Mouse (Mus musculus): ENCODE data around the gene Taf5.
A peak's percentile ranks its signal among the peaks of the same experiment; 100 is the strongest.

Gene Taf5

DNA sequence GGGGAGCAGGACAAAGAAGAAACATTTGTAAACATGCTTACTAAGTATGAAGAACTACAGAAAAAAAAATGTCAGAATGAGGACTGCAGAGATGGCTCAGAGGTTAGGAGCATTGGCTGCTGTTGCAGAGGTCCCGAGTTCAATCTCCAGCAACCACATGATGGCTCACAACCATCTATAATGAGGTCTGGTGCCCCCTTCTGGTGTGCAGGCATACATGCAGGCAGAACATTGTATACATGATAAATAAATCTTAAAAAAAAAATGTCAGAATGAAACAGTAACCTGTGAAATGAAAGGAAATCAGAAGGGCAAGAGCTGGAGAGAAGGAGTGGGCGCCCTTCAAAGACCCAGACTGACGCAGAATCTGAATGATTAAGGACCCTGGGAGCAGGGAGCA, 1.7 kb upstream of the Taf5 start:
- DNase-seq (ENCODE audit: low read depth, low spot score), result no peak

DNA sequence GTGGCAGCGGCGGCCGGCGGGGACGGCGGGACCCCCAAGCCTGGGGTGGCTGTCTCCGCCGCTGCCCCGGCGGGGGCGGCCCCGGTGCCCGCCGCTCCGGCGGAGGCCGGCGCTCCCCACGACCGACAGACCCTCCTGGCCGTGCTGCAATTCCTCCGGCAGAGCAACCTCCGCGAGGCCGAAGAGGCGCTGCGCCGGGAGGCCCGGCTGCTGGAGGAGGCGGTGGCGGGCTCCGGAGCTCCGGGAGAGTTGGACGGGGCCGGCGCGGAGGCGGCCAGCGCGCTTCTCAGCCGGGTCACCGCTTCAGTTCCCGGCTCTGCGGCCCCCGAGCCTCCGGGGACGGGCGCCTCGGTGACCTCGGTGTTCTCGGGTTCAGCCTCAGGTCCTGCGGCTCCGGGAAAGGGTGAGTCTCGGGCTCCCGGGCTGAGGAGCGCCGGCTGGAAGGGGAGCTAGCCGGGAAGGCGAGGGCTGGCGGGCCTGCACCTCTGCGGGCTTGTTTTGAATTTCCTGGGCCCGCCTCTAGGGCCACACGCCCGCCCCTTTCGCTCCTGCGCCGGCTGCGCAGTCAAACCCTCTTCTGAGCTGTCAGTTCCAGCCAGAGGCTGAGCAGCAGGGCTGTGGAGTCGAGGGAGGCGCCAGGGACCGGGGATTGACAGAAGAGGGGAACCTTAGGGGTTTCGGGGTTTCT, 522 bp downstream of the Taf5 start:
- no peak for DNase-seq (ENCODE audit: low read depth, low spot score)

DNA sequence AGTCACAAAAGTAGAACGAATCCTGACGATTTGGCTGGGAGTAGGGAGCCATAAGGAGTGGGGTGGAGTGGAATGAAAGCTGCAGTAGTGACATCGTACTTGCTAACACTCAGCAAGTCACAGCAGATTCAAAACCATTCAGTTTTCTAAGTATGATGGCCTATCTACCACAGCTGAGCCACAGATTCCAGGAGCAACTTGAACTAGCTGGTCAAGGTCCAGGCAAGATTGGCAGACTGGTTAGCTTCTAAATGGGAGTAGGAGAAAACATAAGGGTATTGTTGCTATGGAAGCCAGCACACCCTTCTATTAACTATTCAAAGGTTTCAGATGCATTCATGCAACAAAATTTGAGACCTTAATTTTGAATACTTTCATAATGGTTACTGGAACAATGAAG, 20.7 kb downstream of the Taf5 start:
- DNase-seq (ENCODE audit: low read depth, low spot score), result no peak

DNA sequence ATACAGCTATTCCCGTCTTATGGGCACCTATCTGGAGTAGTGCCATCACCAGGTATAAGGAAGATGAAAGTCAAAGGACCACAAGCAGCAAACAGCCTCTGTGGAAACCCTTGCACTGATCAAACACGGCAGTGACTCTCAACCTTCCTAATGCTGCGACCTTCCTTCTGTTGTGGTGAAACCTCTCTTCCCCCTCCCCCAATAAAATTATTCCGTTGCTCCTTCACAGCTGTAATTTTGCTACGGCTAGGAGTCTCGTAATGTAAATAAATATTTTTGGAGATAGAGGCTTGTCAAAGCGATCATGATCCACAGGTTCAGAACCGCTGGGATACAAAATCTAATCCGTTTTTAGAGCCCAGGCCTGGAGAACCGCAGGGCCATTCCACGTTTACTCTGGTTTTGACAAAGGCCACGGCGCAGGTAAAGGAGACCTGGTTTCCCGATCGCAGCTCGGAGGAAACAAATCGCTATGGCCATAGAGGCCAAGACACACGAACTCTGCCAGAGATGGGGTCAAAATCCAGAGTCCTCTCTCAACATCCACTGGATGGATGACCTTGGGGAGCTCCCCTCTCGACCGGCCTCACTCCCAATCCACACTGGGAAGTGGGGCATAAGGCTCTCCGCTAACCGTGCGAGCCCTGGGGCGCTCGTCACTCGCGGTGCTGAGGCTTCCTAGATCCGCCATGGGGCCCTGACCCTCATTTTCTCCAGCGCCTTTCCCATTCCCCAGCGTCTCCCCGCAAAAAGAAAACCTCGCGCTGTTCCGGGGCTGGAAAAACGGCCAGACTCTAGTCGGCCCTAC, 22.4 kb downstream of the Taf5 start:
- DNase-seq (ENCODE audit: low read depth, low spot score), result no peak

DNA sequence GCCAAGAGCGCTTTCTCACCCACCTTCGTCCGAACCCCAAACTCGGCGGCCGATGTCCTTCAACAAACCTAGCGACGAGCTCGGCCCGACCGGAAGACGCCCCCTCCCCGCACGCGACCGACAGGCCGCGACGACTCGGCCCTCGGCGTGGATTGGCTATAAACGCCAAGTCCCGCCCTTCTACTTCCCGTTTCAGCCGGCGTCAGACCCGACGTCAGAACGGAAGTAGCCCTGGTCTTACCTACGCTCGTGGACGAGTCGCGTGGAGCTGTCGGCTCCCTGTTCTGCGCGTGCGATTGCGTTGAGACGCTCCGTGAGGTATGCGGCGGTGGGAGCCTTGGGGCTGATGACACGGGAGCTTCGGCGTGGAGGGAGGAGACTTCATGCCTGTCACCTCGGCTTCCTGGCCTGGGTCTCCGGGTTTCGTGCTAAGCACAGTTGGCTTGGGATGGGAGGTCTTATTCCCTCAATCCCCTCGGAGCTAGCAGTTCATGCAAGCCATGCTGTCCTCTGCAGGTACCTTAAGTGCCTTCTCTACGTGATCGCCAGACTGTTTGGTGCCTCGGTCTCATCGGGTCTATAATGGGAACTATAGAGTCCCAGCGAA, 23.1 kb downstream of the Taf5 start, which contains the start of the genes Usmg5 and Pdcd11:
TSS of gene Usmg5 (minus strand) at position 98 of the 607 bp plus-strand sequence.
TSS of gene Pdcd11 (plus strand) at position 219 of the 607 bp plus-strand sequence.
- DNase-seq (ENCODE audit: low read depth, low spot score), result peak; percentile 88

DNA sequence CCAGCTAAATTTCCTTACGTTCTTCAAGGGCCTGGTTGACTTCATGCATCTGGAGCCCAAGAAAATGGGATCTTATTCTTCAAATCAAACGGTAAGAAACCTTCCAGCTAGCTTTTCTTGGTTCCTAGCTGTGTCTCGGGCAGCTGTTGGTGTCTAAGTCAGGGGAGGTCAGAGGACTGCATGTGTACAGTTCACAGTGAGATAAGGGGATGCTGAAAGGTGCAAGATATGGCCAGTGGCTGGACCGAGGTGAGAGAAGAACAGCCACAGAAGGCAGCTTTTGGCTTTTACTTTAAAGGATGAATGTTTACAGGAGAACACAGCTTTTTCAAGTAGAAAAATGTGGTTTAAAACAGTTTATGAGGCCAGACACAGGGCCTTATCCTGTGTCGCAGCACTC, 33.5 kb downstream of the Taf5 start:
- DNase-seq (ENCODE audit: low read depth, low spot score), result no peak

DNA sequence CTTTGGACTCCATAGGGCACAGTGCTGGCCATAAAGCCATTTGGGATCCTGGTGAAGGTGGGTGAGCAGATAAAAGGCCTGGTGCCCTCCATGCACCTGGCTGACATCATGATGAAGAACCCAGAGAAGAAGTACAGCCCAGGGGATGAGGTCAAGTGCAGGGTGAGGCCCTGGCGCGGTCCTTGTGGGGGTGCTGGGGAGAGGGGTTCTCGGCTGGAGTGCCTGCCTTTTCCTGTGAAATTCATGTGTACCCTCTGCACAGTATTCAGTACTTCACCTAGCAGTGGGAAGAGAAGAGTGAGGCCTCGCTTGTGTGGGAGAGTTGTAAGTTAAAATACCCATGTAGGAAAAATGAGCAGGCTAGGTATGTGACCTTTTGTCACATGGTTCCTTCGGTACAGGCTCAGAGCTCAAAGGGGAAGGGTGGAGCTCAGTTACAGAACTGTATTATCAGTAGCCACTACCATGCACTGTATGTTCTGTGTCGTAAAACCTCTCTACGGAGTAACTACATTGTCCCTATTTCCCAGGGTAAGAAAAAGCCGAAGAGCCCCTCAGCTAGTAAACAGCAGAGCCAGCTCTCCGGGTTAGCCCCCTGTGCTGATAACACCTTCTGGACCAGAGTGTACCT, 37.2 kb downstream of the Taf5 start:
- no peak for DNase-seq (ENCODE audit: low read depth, low spot score)

DNA sequence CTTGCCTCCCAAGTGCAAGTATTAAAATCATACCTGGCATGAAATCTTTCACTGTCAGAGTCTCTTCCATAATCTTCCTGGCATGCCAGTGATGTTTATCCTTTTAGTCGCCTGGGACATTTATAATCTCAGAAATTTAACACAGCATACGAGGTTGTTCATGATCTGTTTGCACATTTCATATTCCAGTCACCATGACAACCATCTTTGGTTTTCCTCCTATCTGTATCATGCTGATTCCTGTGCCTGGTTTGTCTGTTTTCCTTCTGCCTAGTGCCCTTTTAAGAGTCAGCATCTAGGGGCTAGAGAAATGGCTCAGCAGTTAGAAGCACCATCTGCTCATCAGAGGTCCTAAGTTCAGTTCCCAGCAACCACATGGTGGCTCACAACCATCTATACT, 51.1 kb downstream of the Taf5 start:
- DNase-seq (ENCODE audit: low read depth, low spot score), result no peak

DNA sequence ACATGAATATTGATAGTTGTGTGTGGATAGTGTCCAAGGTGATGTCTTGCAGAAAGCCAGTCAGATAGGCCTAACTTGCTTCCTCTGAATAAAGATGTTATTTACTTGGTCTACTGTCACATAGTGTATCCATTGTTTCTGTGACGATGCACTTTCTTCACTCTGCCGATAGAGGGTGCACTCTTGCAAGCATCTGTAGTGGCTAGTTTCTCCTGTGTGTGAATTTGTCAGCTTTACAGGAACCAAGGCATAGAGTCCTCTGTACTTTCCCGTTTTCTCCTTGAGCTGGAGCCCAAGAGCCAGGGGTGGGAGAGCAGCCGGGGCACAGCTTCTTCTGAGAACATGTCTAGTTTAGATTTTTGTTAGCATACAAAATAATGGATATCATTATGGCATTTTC, 53.5 kb downstream of the Taf5 start:
- no peak for DNase-seq (ENCODE audit: low read depth, low spot score)

DNA sequence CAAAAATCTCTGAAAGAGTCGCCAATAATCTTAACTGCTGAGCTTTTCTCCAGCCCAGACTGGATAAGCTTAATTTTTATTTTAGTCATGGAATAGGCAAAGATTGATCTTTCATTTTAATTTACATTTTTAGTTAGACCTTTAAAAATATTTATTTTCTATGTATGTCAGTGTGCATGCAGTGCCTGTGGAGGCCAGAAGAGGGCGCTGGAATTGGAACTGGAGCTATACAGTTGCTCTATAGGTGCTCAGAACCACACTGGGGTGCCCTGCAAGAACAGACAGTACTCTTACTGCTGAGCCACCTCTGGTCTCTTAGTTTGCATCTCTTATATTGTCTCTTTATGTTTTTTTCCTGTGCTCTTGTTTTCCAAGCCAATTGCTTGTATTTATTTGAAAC, 55.3 kb downstream of the Taf5 start:
- no peak for DNase-seq (ENCODE audit: low read depth, low spot score)

DNA sequence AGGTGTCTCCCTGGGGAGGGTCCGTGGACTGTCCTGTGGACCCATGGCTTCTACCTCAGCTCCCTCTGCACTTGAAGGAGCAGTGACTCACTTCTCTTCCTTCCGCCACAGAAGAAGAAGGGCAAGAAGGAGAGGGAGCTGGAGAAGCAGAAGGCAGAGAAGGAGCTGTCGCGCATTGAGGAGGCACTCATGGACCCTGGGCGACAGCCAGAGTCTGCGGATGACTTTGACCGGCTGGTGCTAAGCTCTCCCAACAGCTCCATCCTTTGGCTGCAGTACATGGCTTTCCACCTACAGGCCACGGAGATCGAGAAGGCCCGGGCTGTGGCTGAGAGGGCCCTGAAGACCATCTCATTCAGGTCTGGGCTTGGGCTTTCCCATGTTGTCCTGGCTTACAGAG, 60.6 kb downstream of the Taf5 start:
- no peak for DNase-seq (ENCODE audit: low read depth, low spot score)

DNA sequence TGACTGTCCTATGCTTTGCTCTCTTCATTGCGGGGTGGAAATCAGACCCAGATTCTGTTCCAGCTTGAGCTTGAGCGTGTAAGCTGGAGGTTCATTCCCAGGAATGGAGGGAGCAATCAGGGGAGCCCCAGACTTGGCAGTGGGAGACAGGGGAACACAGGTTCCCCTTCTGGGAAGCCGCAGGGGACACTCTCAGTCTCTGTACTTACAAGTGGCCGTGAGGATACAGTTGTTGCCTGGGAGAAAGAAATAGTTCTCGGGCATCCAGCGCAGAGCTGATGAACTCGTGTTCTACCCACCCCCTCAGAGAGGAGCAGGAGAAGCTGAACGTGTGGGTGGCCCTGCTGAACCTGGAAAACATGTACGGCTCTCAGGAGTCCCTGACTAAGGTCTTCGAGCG, 61.3 kb downstream of the Taf5 start:
- no peak for DNase-seq (ENCODE audit: low read depth, low spot score)

DNA sequence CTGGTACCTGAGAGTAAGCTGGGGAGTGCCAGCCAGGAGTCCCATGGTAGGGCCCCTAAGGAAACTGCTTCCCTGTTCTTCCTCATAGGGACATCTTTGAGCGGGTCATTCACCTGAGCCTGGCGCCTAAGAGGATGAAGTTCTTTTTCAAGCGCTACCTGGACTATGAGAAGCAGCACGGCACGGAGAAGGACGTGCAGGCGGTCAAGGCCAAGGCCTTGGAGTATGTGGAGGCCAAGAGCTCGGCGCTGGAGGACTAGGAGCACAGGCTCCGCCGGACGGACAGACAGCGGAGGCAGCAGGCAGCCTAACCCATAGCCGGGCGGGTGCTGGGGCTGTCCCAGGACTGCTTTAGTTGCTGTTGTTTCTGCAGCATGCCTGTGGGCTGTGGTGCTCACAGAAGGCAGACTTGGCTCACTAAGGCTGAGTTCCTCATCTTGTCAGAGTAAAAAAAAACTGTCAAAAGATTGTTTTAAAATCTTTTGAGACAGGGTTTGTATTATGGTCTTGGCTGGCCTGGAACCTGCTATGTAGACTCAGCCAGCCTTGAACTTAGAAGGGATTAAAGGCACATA, 63.1 kb downstream of the Taf5 start:
- DNase-seq (ENCODE audit: low read depth, low spot score), result no peak
